Mouse (Mus musculus) E14TG2a.4 (cell line): Measurements from ENCODE around the gene Mast4.

ENCODE experiments used
- CTCF ChIP-seq: conservative IDR thresholded peaks from 2 replicates; pipeline ENCODE4 v1.5.1; 2014; ENCODE audit warnings: low read length
- NANOG ChIP-seq: IDR thresholded peaks from 2 replicates; pipeline ENCODE4 v1.6.1; 2014; ENCODE audit warnings: borderline replicate concordance, low read length, mixed read lengths

DNA sequence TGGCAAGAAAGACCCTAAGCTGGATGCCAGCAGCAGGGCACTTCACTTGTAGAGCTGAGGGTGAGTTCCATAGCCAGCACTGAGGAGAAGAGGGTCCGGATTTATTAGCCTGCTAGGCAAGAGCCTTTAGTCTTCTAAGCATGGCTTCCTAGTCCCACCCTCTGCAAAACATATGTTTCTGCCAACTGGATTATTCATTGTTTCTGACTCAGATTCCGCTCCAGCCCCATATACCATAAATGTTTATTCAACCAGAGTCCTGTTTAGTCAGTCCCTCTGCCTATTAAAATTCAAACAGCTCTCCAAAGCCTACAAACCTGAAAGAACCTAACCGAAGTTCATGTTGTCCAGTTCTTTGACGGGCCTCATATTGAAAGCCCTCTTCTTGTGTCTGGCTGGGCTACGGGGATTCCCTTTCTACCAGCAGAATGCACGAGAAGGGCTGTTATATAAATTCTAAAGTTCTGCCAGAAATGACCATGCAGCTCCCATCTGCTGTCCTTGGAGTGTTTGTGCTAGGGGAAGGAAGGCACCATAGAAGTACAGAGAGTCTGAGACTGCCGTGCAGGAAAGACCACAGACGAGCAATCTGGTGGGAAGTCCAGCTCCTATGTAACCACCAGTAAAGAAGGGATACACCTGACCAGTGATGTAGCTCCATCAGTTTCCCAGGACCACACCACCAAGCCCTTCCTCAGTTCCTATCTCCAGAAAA, 9.9 kb upstream of the Mast4 start:
- TF ChIP-seq CTCF (no peak), NANOG (no peak)
